Mouse (Mus musculus) liver, postnatal 0 days (tissue): ENCODE results near the gene Tnfaip8l1. TPM values are rescaled to one million over a fixed set of nuclear protein-coding genes. Genes with fewer than 3 reads are reported as not detected.

Experiments
- ATAC-seq: fragments of 200-750 bp; cut with Nextera tagmentation; 2 replicates; pipeline ENCODE4 v1.8.0; 2017; ENCODE audit warnings: mild to moderate bottlenecking, moderate library complexity
- DNase-seq: peaks from one replicate; pipeline ENCODE4 v3.0.0-alpha.2; 2016
- H3K27ac ChIP-seq: fragments of 300-500 bp; sonication (generic); 2 replicates; pipeline ENCODE4 v1.5.1; 2014; ENCODE audit warnings: antibody characterized with exemption, moderate library complexity, mild to moderate bottlenecking, low read depth
- H3K27me3 ChIP-seq: fragments of 300-500 bp; sonication (generic); 2 replicates; pipeline ENCODE4 v1.6.1; 2014; ENCODE audit warnings: low read length, control low read depth, mixed read lengths; ENCODE audit not compliant: insufficient read depth
- H3K36me3 ChIP-seq: fragments of 300-500 bp; sonication (generic); replicated peaks from 2 replicates; pipeline ENCODE4 v1.6.1; 2014; ENCODE audit warnings: mild to moderate bottlenecking, control low read depth, low read length, moderate library complexity, mixed read lengths; ENCODE audit not compliant: insufficient read depth
- H3K4me1 ChIP-seq: fragments of 300-500 bp; sonication (generic); 2 replicates; pipeline ENCODE4 v1.6.1; 2014; ENCODE audit warnings: antibody characterized with exemption, mild to moderate bottlenecking, control low read depth; ENCODE audit not compliant: insufficient read depth
- H3K4me2 ChIP-seq: fragments of 300-500 bp; sonication (generic); 2 replicates; pipeline ENCODE4 v1.6.1; 2014; ENCODE audit warnings: low read depth, mild to moderate bottlenecking, low read length, moderate library complexity, mixed read lengths
- H3K4me3 ChIP-seq: fragments of 300-500 bp; sonication (generic); 2 replicates; pipeline ENCODE4 v1.5.1; 2014; ENCODE audit warnings: low read depth, low read length
- H3K9ac ChIP-seq: fragments of 300-500 bp; sonication (generic); replicated peaks from 2 replicates; pipeline ENCODE4 v1.6.1; 2014; ENCODE audit warnings: mild to moderate bottlenecking, moderate library complexity
- H3K9me3 ChIP-seq: fragments of 300-500 bp; sonication (generic); 2 replicates; pipeline ENCODE4 v1.6.1; 2016; ENCODE audit warnings: mild to moderate bottlenecking, control low read depth, low read length, mixed read lengths
- CTCF ChIP-seq: sonication (generic); IDR thresholded peaks from 2 replicates; pipeline ENCODE4 v1.5.1; 2016; ENCODE audit warnings: antibody characterized with exemption, low read depth
- EP300 ChIP-seq: IDR thresholded peaks from 2 replicates; pipeline ENCODE4 v1.6.1; 2016; ENCODE audit warnings: antibody characterized with exemption, low read depth, mild to moderate bottlenecking
- WGBS: fragments of 180-500 bp; shearing (Covaris S2); extraction: QIAGEN DNeasy Blood & Tissue Kit; methylation state at CpG from one replicate; pipeline ENCODE4 v1.1.7; 2014; ENCODE audit not compliant: insufficient replicate concordance; 5-methylcytosine and 5-hydroxymethylcytosine counted together
- polyA plus RNA-seq: library from polyadenylated mRNA; unstranded; fragments of >200 nt; fragmentation: Nextera tagmentation; extraction: Ambion mirVana; gene quantifications from 2 replicates; pipeline ENCODE4 v1.2.1, GENCODE M21; 2015

Gene Tnfaip8l1
- polyA plus RNA-seq, 1 experiment from 2014 or later = 3.3 TPM

DNA sequence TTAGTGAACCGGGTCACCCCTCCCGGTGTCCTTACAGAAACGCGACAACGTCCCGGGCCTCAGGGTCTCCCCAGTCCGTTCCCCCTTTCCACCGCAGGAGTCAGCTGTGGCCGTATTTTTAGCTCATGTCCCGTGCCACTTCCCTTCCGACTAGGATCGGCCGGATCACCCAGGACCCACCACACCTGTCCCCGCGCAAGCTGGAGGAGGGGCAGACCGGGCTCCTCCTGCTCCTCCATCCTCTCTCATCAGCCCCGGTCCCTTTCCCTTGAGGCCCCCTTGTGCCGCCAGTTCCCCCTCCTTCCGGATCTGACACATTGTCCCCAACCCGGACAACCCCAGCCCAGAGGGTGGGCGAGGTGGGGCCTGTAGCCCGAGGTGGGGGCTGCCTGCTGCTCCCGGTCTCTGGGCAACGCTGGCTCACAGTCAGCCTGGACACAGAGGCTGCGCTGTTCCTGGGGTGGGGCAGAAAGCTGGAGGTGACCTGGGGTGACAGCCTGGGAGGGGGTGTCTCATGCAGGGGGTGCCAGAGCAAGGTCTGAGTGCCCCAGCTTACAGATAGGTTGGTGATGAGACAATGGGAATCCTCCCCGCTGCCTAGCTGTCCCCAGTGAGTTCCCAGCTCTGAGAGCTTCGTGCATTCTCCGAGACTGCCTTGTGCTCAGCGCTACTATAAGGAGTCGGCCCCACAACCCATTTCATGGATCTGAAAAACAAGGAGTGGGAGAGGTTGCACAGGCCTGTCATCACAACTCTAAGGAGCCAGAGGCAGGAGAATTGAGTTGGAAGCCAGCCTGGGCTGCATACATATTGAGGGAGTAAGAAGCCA lies 13.3 kb upstream of the Tnfaip8l1 start:
- H3K4me2 ChIP-seq = 0 out of 2 replicates have a peak overlapping the region, but pooled peaks have one; percentile 29
- peaks cover 36% of the 10 kb centered on the region for H3K27me3 ChIP-seq
- no peak for DNase-seq
- WGBS = 7% methylated on average over 30 of the region's 30 CpGs
- H3K4me3 ChIP-seq = no peak overlapping the region
- H3K4me1 ChIP-seq = peaks cover 4% of the 10 kb centered on the region
- H3K9ac ChIP-seq = no peak overlapping the region
- no peak for TF ChIP-seq EP300
- H3K9me3 ChIP-seq = no peaks in the 10 kb centered on the region
- no peak overlapping the region for H3K27ac ChIP-seq
- no peaks in the 10 kb centered on the region for H3K36me3 ChIP-seq
- no peak for ATAC-seq

GRCm38 (mm10) chr17:56149897-56150296 lies 12.4 kb upstream of the Tnfaip8l1 start:
- no peak overlapping the region for H3K4me3 ChIP-seq
- no peak overlapping the region for H3K27ac ChIP-seq
- peaks cover 33% of the 10 kb centered on the region for H3K27me3 ChIP-seq
- H3K4me2 ChIP-seq = no peak overlapping the region
- no peak for DNase-seq
- peaks cover 4% of the 10 kb centered on the region for H3K4me1 ChIP-seq
- ATAC-seq = no peak
- TF ChIP-seq CTCF = no peak
- no peak for TF ChIP-seq EP300
- WGBS = 54% methylated on average over 2 of the region's 2 CpGs
- H3K9me3 ChIP-seq = no peaks in the 10 kb centered on the region
- no peaks in the 10 kb centered on the region for H3K36me3 ChIP-seq
- no peak overlapping the region for H3K9ac ChIP-seq

GRCm38 (mm10) chr17:56153643-56154042 lies 8.6 kb upstream of the Tnfaip8l1 start:
- H3K4me1 ChIP-seq = peaks cover 4% of the 10 kb centered on the region
- TF ChIP-seq CTCF (no peak), EP300 (no peak)
- no peak overlapping the region for H3K27ac ChIP-seq
- no peaks in the 10 kb centered on the region for H3K9me3 ChIP-seq
- DNase-seq = peak; percentile 87
- H3K4me2 ChIP-seq = no peak overlapping the region
- 32% methylated on average over 9 of the region's 9 CpGs for WGBS
- H3K36me3 ChIP-seq = no peaks in the 10 kb centered on the region
- no peak overlapping the region for H3K4me3 ChIP-seq
- peaks cover 15% of the 10 kb centered on the region for H3K27me3 ChIP-seq
- ATAC-seq = peak; percentile 88
- H3K9ac ChIP-seq = no peak overlapping the region

DNA sequence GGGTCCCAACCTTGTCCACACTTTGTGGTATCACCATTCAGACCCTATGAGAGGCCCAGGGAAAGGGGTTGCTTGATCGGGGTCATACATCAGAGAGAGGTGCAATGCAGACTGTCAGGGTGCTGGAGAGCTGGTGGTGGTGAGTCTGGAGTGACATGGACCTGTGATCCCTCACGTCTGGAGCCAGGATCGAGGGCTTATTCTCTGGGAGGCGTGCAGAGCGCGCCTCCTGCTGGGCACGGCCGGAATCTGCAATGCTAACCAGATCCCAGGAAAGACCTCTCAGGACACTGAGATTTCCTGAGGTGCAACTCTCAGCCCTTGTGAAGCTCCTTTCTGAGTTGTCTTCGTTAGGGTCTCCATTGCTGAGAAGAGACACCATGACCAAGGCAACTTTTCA lies 2.5 kb upstream of the Tnfaip8l1 start:
- no peaks in the 10 kb centered on the region for H3K36me3 ChIP-seq
- TF ChIP-seq EP300 (no peak), CTCF (peak; percentile 91)
- no peak overlapping the region for H3K27ac ChIP-seq
- WGBS = 1% methylated on average over 9 of the region's 9 CpGs
- H3K9me3 ChIP-seq = no peaks in the 10 kb centered on the region
- no peaks in the 10 kb centered on the region; the same call in 1 of the 2 replicates for H3K27me3 ChIP-seq
- H3K4me3 ChIP-seq = no peak overlapping the region
- H3K4me1 ChIP-seq = peaks cover 16% of the 10 kb centered on the region
- peak; percentile 76 for DNase-seq
- no peak overlapping the region for H3K9ac ChIP-seq
- peak; percentile 21 for ATAC-seq
- H3K4me2 ChIP-seq = no peak overlapping the region

- Histone ChIP-seq H3K4me3 (0 out of 2 replicates have a peak overlapping the region, but pooled peaks have one; percentile 48), H3K27me3 (no peaks in the 10 kb centered on the region), H3K4me2 (peak overlapping the region; percentile 73), H3K9ac (no peak overlapping the region), H3K27ac (peak overlapping the region; percentile 35; the same call in 1 of the 2 replicates), H3K36me3 (no peaks in the 10 kb centered on the region), H3K9me3 (no peaks in the 10 kb centered on the region), H3K4me1 (peaks cover 16% of the 10 kb centered on the region)
- DNase-seq (peak; percentile 45), ATAC-seq (peak; percentile 13; the same call in 1 of the 2 replicates)
- 54% methylated on average over 6 of the region's 6 CpGs for WGBS
- TF ChIP-seq CTCF (no peak), EP300 (no peak)
Observed at GRCm38 (mm10) chr17:56163523-56164102, 1.3 kb downstream of the Tnfaip8l1 start.

DNA sequence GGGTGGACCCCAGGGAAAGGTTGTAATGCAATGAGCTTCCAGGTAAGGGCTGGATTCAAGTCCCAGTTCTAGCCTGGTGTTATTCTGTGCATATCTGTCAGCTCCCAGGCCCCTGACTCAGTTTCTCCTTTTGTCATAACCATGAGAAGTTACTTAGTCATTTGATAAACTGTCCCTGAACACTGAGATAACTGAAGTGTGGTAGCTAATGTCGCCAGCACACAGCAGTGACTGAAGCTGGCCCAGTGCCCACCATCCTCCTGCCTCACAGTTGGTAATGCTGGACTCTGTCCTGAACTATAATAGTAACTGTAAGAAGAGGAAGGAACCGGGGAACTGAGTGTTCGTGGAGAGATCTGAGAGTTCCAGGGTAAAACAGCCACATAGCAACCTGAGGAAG lies 2.2 kb downstream of the Tnfaip8l1 start:
- WGBS = 40% methylated on average over 3 of the region's 3 CpGs
- Histone ChIP-seq H3K36me3 (no peaks in the 10 kb centered on the region), H3K27me3 (no peaks in the 10 kb centered on the region), H3K4me2 (no peak overlapping the region), H3K4me1 (peaks cover 19% of the 10 kb centered on the region), H3K27ac (no peak overlapping the region; the same call in 1 of the 2 replicates), H3K4me3 (no peak overlapping the region), H3K9me3 (no peaks in the 10 kb centered on the region), H3K9ac (no peak overlapping the region)
- TF ChIP-seq CTCF = no peak
- TF ChIP-seq EP300 = no peak
- no peak for DNase-seq
- ATAC-seq = no peak
